Mouse (Mus musculus) adrenal gland, postnatal 36 days (tissue): Measurements from ENCODE around the gene Fam187a. TPM values are rescaled to one million over a fixed set of nuclear protein-coding genes. Genes with fewer than 3 reads are reported as not detected.
A peak's percentile ranks its signal among the peaks of the same experiment; 100 is the strongest.

Source experiments
- DNase-seq, 2 experiments: peaks; one replicate each; pipeline ENCODE4 v3.0.0; 2021; ENCODE audit warnings: mixed read lengths in 1 of 2
- total RNA-seq, 2 experiments: library from RNA; stranded (reverse); gene quantifications; 2 replicates each; pipeline ENCODE4 v1.2.3; 2021

The Fam187a gene
- total RNA-seq, 2 experiments from 2014 or later, result not detected

- DNase-seq, result peak in 1 of 2 experiments; percentile 37
These were observed 9.7 kb downstream of the Fam187a start for GRCm38 (mm10) chr11:102894716-102895115.

- DNase-seq, result no peak
These were observed 10.8 kb downstream of the Fam187a start for GRCm38 (mm10) chr11:102895779-102896178.

- no peak for DNase-seq
These were observed 11.7 kb downstream of the Fam187a start for GRCm38 (mm10) chr11:102896641-102897040.

- no peak for DNase-seq
These were observed 13.4 kb downstream of the Fam187a start for GRCm38 (mm10) chr11:102898408-102898807.

- DNase-seq, result peak; percentile 83 to 88
These were observed 15.8 kb downstream of the Fam187a start, which contains the start of gene Gfap for GRCm38 (mm10) chr11:102900763-102901162. Gene Gfap, minus strand, starts transcription at chr11:102900912.

- no peak for DNase-seq
These were observed 16.2 kb downstream of the Fam187a start for GRCm38 (mm10) chr11:102901199-102901598.

- DNase-seq, result no peak
These were observed 17.1 kb downstream of the Fam187a start for GRCm38 (mm10) chr11:102902107-102902506.

- no peak for DNase-seq
These were observed 18.7 kb downstream of the Fam187a start for GRCm38 (mm10) chr11:102903654-102904053.

- no peak for DNase-seq
These were observed 26.4 kb downstream of the Fam187a start for GRCm38 (mm10) chr11:102911376-102911775.

- DNase-seq, result no peak
These were observed 30.4 kb downstream of the Fam187a start for GRCm38 (mm10) chr11:102915380-102915779.

- no peak for DNase-seq
These were observed 33.1 kb downstream of the Fam187a start for GRCm38 (mm10) chr11:102918077-102918476.

GRCm38 (mm10) chr11:102921491-102921890 is 36.5 kb downstream of the Fam187a start:
- DNase-seq, result peak in 1 of 2 experiments; percentile 35

- peak; percentile 95 for DNase-seq
These were observed 39.8 kb downstream of the Fam187a start, which contains the start of gene Kif18b for GRCm38 (mm10) chr11:102924557-102925350. Gene Kif18b, minus strand, starts transcription at chr11:102925124.

GRCm38 (mm10) chr11:102925351-102925717 is 40.4 kb downstream of the Fam187a start:
- DNase-seq, result peak in 1 of 2 experiments; percentile 10

- DNase-seq, result no peak
These were observed 45.7 kb downstream of the Fam187a start for GRCm38 (mm10) chr11:102930672-102931071.

GRCm38 (mm10) chr11:102936272-102936671 is 51.3 kb downstream of the Fam187a start:
- no peak for DNase-seq

Other genes with a start within 250 kb of the Fam187a start
- gene Meioc, start 221.5 kb upstream of the Fam187a start, total RNA-seq, result not detected
- 10 to 100 TPM; 29.2 to 29.5 TPM for gene Ccdc43, start 187.4 kb upstream of the Fam187a start, total RNA-seq
- 1 to 10 TPM; 2.7 to 3.4 TPM for gene Adam11, start 123.7 kb upstream of the Fam187a start, total RNA-seq
- 10 to 100 TPM; 13.6 to 21.6 TPM for gene Gjc1, start 65.5 kb upstream of the Fam187a start, total RNA-seq
- gene Higd1b, start 49.3 kb upstream of the Fam187a start, total RNA-seq, result 1 to 10 TPM; 1.7 to 2.6 TPM
- gene Eftud2, start 4.2 kb upstream of the Fam187a start, total RNA-seq, result 10 to 100 TPM; 79.9 to 87.2 TPM
- gene Ccdc103, start 4.0 kb upstream of the Fam187a start, total RNA-seq, result under 1 TPM; 0.30 to 0.76 TPM
- gene Gfap, start 15.7 kb downstream of the Fam187a start, total RNA-seq, result under 1 TPM; 0.10 to 0.66 TPM
- 1 to 10 TPM; 1.8 to 2.1 TPM for gene Kif18b, start 40.0 kb downstream of the Fam187a start, total RNA-seq
- gene C1ql1, start 61.5 kb downstream of the Fam187a start, total RNA-seq, result 10 to 100 TPM; 32.8 to 40.4 TPM
- 100 to 1,000 TPM; 100 to 114 TPM for gene Nmt1, start 143.0 kb downstream of the Fam187a start, total RNA-seq
- gene Dcakd, start 143.2 kb downstream of the Fam187a start, total RNA-seq, result 10 to 100 TPM; 65.4 to 66.8 TPM
- gene Plcd3, start 216.5 kb downstream of the Fam187a start, total RNA-seq, result 10 to 100 TPM; 10.1 to 11.1 TPM
- 100 to 1,000 TPM; 118 to 127 TPM for gene Acbd4, start 216.5 kb downstream of the Fam187a start, total RNA-seq
- 10 to 100 TPM; 68.8 to 72.2 TPM for gene Hexim1, start 231.1 kb downstream of the Fam187a start, total RNA-seq
- 1 to 10 TPM; 3.5 to 5.9 TPM for gene Hexim2, start 247.3 kb downstream of the Fam187a start, total RNA-seq